Mouse (Mus musculus): Measurements from ENCODE around the gene Ntmt1. TPM values are rescaled to one million over a fixed set of nuclear protein-coding genes. Genes with fewer than 3 reads are reported as not detected.

The Ntmt1 gene
- polyA plus RNA-seq, 1 experiment from 2014 or later = 80.0 TPM

DNA sequence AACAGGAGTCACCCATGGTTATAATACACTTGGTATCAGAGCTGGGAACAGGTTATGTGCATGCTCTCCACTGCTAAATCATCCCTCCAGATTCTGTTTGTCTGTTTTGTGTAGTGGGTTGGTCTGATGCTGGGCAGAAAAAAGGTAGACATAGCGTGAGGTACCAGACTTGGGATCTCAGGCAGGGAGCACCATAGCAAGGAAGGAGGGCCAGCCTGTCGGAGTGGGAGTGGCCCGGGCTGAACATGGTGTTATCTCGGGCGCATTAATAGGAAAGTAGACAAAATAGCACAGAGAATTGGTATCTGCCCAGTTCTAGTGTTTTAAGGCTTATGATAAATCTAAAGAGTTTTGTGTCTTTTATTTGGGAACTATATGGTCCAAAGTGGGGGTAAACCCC, 39.1 kb upstream of the Ntmt1 start:
- WGBS = 63% methylated on average over 5 of the region's 5 CpGs
- Histone ChIP-seq H3K36me3 (ENCODE audit: control insufficient read depth, insufficient read depth, low read length) (no peaks in the 10 kb centered on the region), H3K4me3 (replicated peaks; ENCODE audit: low read length) (no peak overlapping the region), H3K27me3 (ENCODE audit: control insufficient read depth, insufficient read depth, low read length) (no peaks in the 10 kb centered on the region), H3K9ac (ENCODE audit: low read length) (no peak overlapping the region), H3K9me3 (replicated peaks; ENCODE audit: control insufficient read depth, low read length) (no peaks in the 10 kb centered on the region), H3K4me1 (ENCODE audit: control insufficient read depth, insufficient read depth, low read length) (peaks cover 20% of the 10 kb centered on the region), H3K4me2 (ENCODE audit: low read depth, low read length) (no peak overlapping the region), H3K27ac (ENCODE audit: low read length) (no peak overlapping the region)
- ATAC-seq (ENCODE audit: insufficient read depth, low FRiP score) = no peak

DNA sequence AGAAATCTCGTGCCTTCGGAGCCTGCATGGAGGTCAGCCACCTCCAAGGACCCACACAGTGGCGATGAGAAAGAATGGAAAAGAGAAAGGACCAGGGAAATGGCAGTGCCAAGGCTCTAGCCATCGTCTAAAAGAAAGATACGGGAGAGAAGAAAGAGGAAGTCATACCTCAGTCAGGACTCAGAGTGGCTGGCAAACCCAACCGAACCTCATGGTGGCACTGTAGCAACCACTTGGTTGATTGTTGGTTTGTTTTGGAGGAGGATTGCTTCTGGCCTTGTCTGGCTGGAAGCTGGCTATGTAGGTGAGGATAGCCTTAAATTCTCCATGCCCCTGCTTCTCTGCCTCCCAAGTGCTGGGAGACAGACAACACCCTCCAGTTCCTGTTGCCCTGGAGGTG, 38.4 kb upstream of the Ntmt1 start:
- Histone ChIP-seq H3K27me3 (ENCODE audit: control insufficient read depth, insufficient read depth, low read length) (no peaks in the 10 kb centered on the region), H3K4me1 (ENCODE audit: control insufficient read depth, insufficient read depth, low read length) (peaks cover 20% of the 10 kb centered on the region), H3K27ac (ENCODE audit: low read length) (no peak overlapping the region), H3K9ac (ENCODE audit: low read length) (no peak overlapping the region), H3K36me3 (ENCODE audit: control insufficient read depth, insufficient read depth, low read length) (no peaks in the 10 kb centered on the region), H3K4me3 (replicated peaks; ENCODE audit: low read length) (no peak overlapping the region), H3K4me2 (ENCODE audit: low read depth, low read length) (no peak overlapping the region), H3K9me3 (replicated peaks; ENCODE audit: control insufficient read depth, low read length) (no peaks in the 10 kb centered on the region)
- no peak for ATAC-seq (ENCODE audit: insufficient read depth, low FRiP score)
- WGBS = 48% methylated on average over 6 of the region's 6 CpGs

- no peak for ATAC-seq (ENCODE audit: insufficient read depth, low FRiP score)
- H3K4me3 ChIP-seq (replicated peaks; ENCODE audit: low read length) = peak overlapping the region; percentile 45
- no peaks in the 10 kb centered on the region for H3K36me3 ChIP-seq (ENCODE audit: control insufficient read depth, insufficient read depth, low read length)
- no peaks in the 10 kb centered on the region for H3K27me3 ChIP-seq (ENCODE audit: control insufficient read depth, insufficient read depth, low read length)
- under 1% methylated on average over 48 of the region's 51 CpGs for WGBS
- peak overlapping the region; percentile 40 for H3K27ac ChIP-seq (ENCODE audit: low read length)
- peak overlapping the region; percentile 78 for H3K4me2 ChIP-seq (ENCODE audit: low read depth, low read length)
- H3K4me1 ChIP-seq (ENCODE audit: control insufficient read depth, insufficient read depth, low read length) = peaks cover 20% of the 10 kb centered on the region
- peak overlapping the region; percentile 71 for H3K9ac ChIP-seq (ENCODE audit: low read length)
- no peaks in the 10 kb centered on the region for H3K9me3 ChIP-seq (replicated peaks; ENCODE audit: control insufficient read depth, low read length)
Measured at GRCm38 (mm10) chr2:30771368-30771805, 36.2 kb upstream of the Ntmt1 start.

DNA sequence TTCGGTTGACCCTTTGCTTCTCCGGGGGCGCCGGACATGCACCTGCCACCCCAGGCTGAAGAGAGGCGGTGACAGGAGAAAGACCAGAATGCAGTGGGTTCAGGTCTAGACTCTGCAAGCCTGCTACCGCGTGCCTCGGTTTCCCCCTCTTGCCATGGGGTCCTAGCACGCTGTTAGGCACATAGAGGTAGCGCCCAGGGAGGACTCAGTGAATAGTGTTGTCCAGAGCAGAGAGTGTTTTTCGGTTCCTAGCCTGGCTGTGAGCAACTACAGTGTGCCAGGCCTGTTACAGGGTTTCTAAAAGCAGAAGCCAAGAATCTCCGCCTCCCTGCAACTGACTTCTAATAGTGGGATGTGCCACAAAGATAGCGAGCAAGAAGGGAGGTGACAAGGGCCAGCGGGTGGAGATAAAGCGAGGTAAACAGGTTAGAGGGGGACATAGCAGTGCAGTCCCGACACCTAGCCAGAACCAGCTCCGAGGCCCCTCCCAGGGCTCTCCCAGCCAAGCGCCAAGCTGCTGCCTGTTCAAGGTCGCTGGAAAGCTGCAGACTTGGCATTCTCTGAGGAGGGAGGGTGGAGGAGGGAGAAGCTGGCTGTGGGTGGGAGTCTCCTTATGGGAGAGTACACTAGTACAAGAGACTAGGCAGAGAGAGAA, 35.7 kb upstream of the Ntmt1 start:
- WGBS = 7% methylated on average over 19 of the region's 19 CpGs
- H3K9me3 ChIP-seq (replicated peaks; ENCODE audit: control insufficient read depth, low read length) = no peaks in the 10 kb centered on the region
- H3K4me1 ChIP-seq (ENCODE audit: control insufficient read depth, insufficient read depth, low read length) = peaks cover 20% of the 10 kb centered on the region
- peak overlapping the region; percentile 40 for H3K27ac ChIP-seq (ENCODE audit: low read length)
- H3K4me2 ChIP-seq (ENCODE audit: low read depth, low read length) = peak overlapping the region; percentile 78
- ATAC-seq (ENCODE audit: insufficient read depth, low FRiP score) = peak; percentile 77
- peak overlapping the region; percentile 45 for H3K4me3 ChIP-seq (replicated peaks; ENCODE audit: low read length)
- H3K27me3 ChIP-seq (ENCODE audit: control insufficient read depth, insufficient read depth, low read length) = no peaks in the 10 kb centered on the region
- no peaks in the 10 kb centered on the region for H3K36me3 ChIP-seq (ENCODE audit: control insufficient read depth, insufficient read depth, low read length)
- H3K9ac ChIP-seq (ENCODE audit: low read length) = peak overlapping the region; percentile 71

DNA sequence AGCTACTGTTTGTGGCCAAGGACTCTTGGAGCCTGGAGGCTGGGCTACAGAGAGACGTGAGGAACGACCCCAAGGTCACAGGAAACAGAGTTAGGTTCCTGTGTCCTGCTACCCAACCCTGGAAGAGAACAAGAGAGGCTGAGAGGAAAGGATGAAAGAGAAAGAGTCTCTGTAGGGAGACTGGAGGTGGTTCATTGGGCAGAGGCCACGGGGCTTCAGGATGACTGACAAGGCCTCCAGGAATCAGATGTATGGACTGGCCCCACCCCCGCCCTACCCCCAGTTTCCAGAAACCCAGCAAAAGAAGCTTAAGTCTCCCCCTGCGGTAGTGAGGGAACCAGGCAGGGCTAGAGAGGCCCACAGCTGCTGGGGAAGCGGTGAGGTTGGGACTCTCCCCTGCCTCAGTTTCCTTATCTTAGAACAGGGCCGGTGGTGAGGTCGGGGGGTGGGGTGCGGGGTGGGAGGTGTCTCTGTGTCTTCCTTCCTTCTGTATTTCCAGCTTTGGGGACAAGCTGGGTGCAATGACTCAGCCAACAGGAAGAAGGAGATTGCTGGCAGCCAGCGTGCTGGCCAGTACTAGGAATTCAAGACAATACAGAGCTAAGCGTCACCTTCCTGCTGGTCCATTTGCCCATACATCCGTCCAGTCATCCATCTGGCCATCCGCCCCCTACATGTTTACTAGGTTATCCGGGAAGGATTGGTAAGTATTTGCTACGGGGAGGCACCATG, 34.9 kb upstream of the Ntmt1 start:
- WGBS = 41% methylated on average over 15 of the region's 15 CpGs
- H3K36me3 ChIP-seq (ENCODE audit: control insufficient read depth, insufficient read depth, low read length) = no peaks in the 10 kb centered on the region
- peak overlapping the region; percentile 34 for H3K27ac ChIP-seq (ENCODE audit: low read length)
- H3K4me2 ChIP-seq (ENCODE audit: low read depth, low read length) = no peak overlapping the region
- H3K4me1 ChIP-seq (ENCODE audit: control insufficient read depth, insufficient read depth, low read length) = peaks cover 20% of the 10 kb centered on the region
- no peaks in the 10 kb centered on the region for H3K9me3 ChIP-seq (replicated peaks; ENCODE audit: control insufficient read depth, low read length)
- H3K9ac ChIP-seq (ENCODE audit: low read length) = peak overlapping the region; percentile 53; the same call in 1 of the 2 replicates
- no peaks in the 10 kb centered on the region for H3K27me3 ChIP-seq (ENCODE audit: control insufficient read depth, insufficient read depth, low read length)
- ATAC-seq (ENCODE audit: insufficient read depth, low FRiP score) = peak; percentile 34; the same call in 1 of the 2 replicates
- no peak overlapping the region for H3K4me3 ChIP-seq (replicated peaks; ENCODE audit: low read length)

- Histone ChIP-seq H3K9me3 (replicated peaks; ENCODE audit: control insufficient read depth, low read length) (no peaks in the 10 kb centered on the region), H3K27ac (ENCODE audit: low read length) (peak overlapping the region; percentile 18; the same call in 1 of the 2 replicates), H3K27me3 (ENCODE audit: control insufficient read depth, insufficient read depth, low read length) (no peaks in the 10 kb centered on the region), H3K4me1 (ENCODE audit: control insufficient read depth, insufficient read depth, low read length) (peaks cover 20% of the 10 kb centered on the region), H3K4me2 (ENCODE audit: low read depth, low read length) (no peak overlapping the region), H3K9ac (ENCODE audit: low read length) (no peak overlapping the region), H3K36me3 (ENCODE audit: control insufficient read depth, insufficient read depth, low read length) (no peaks in the 10 kb centered on the region), H3K4me3 (replicated peaks; ENCODE audit: low read length) (no peak overlapping the region)
- no peak for ATAC-seq (ENCODE audit: insufficient read depth, low FRiP score)
- WGBS = 78% methylated on average over 8 of the region's 8 CpGs
Measured at GRCm38 (mm10) chr2:30773313-30774005, 34.2 kb upstream of the Ntmt1 start.

- no peak overlapping the region for H3K4me3 ChIP-seq (replicated peaks; ENCODE audit: low read length)
- no peak overlapping the region for H3K27ac ChIP-seq (ENCODE audit: low read length)
- H3K9me3 ChIP-seq (replicated peaks; ENCODE audit: control insufficient read depth, low read length) = no peaks in the 10 kb centered on the region
- 59% methylated on average over 3 of the region's 3 CpGs for WGBS
- H3K9ac ChIP-seq (ENCODE audit: low read length) = no peak overlapping the region
- H3K4me1 ChIP-seq (ENCODE audit: control insufficient read depth, insufficient read depth, low read length) = peaks cover 20% of the 10 kb centered on the region
- no peaks in the 10 kb centered on the region for H3K36me3 ChIP-seq (ENCODE audit: control insufficient read depth, insufficient read depth, low read length)
- no peak overlapping the region for H3K4me2 ChIP-seq (ENCODE audit: low read depth, low read length)
- ATAC-seq (ENCODE audit: insufficient read depth, low FRiP score) = no peak
- H3K27me3 ChIP-seq (ENCODE audit: control insufficient read depth, insufficient read depth, low read length) = no peaks in the 10 kb centered on the region
Measured at GRCm38 (mm10) chr2:30775955-30776354, 31.7 kb upstream of the Ntmt1 start.

GRCm38 (mm10) chr2:30777266-30777665, 30.4 kb upstream of the Ntmt1 start:
- H3K4me2 ChIP-seq (ENCODE audit: low read depth, low read length) = no peak overlapping the region
- H3K27me3 ChIP-seq (ENCODE audit: control insufficient read depth, insufficient read depth, low read length) = no peaks in the 10 kb centered on the region
- 72% methylated on average over 3 of the region's 3 CpGs for WGBS
- no peaks in the 10 kb centered on the region for H3K9me3 ChIP-seq (replicated peaks; ENCODE audit: control insufficient read depth, low read length)
- no peak overlapping the region for H3K27ac ChIP-seq (ENCODE audit: low read length)
- no peaks in the 10 kb centered on the region for H3K36me3 ChIP-seq (ENCODE audit: control insufficient read depth, insufficient read depth, low read length)
- H3K4me3 ChIP-seq (replicated peaks; ENCODE audit: low read length) = no peak overlapping the region
- H3K4me1 ChIP-seq (ENCODE audit: control insufficient read depth, insufficient read depth, low read length) = peaks cover 9% of the 10 kb centered on the region
- ATAC-seq (ENCODE audit: insufficient read depth, low FRiP score) = no peak
- no peak overlapping the region for H3K9ac ChIP-seq (ENCODE audit: low read length)

DNA sequence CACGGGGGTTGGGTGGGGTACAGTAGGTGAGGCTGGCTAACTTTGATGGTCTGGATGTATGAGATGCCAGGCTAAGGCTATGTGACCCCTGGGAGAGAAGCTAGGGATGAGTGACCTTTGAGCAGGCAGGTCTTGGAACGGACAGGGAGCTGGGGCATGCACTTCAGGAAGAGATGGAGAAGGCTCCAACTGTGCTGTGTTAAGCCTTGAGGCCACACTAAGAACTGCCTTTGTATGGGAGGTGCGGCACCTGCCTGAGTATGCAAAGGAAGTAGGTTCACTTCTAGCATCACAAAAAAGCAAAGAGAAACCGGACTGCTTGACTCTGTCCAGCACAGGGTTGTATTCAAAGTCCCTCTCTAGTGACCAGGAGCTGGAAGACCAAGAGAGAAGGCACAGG, 29.4 kb upstream of the Ntmt1 start:
- WGBS = 76% methylated on average over 4 of the region's 4 CpGs
- Histone ChIP-seq H3K9ac (ENCODE audit: low read length) (no peak overlapping the region), H3K27ac (ENCODE audit: low read length) (no peak overlapping the region), H3K4me3 (replicated peaks; ENCODE audit: low read length) (no peak overlapping the region), H3K9me3 (replicated peaks; ENCODE audit: control insufficient read depth, low read length) (no peaks in the 10 kb centered on the region), H3K27me3 (ENCODE audit: control insufficient read depth, insufficient read depth, low read length) (no peaks in the 10 kb centered on the region), H3K36me3 (ENCODE audit: control insufficient read depth, insufficient read depth, low read length) (no peaks in the 10 kb centered on the region), H3K4me2 (ENCODE audit: low read depth, low read length) (no peak overlapping the region), H3K4me1 (ENCODE audit: control insufficient read depth, insufficient read depth, low read length) (peaks cover 4% of the 10 kb centered on the region)
- ATAC-seq (ENCODE audit: insufficient read depth, low FRiP score) = no peak
